Mouse (Mus musculus) midbrain, embryonic 14.5 days (tissue): ENCODE results near the gene Brd9. TPM values are rescaled to one million over a fixed set of nuclear protein-coding genes. Genes with fewer than 3 reads are reported as not detected.
"Not testable (repeated sequence)": the region's sequence is repeated elsewhere in the genome, so short reads cannot be mapped to it uniquely, and the experiment has no call there.

Experiments used
- ATAC-seq: fragments of 200-750 bp; cut with Nextera tagmentation; 2 replicates; pipeline ENCODE4 v1.8.0; 2017; ENCODE audit warnings: moderate number of reproducible peaks, moderate library complexity; ENCODE audit not compliant: low FRiP score, low TSS enrichment
- DNase-seq: peaks from one replicate; pipeline ENCODE4 v3.0.0-alpha.2; 2015
- H3K27ac ChIP-seq: fragments of 300-500 bp; sonication (generic); replicated peaks from 2 replicates; pipeline ENCODE4 v1.5.1; 2014; ENCODE audit warnings: mild to moderate bottlenecking, low read depth, low read length, moderate library complexity
- H3K27me3 ChIP-seq: fragments of 300-500 bp; sonication (generic); 2 replicates; pipeline ENCODE4 v1.6.1; 2014; ENCODE audit warnings: low read length, control low read depth, mixed read lengths; ENCODE audit not compliant: control insufficient read depth, insufficient read depth
- H3K36me3 ChIP-seq: fragments of 300-500 bp; sonication (generic); 2 replicates; pipeline ENCODE4 v1.6.1; 2014; ENCODE audit warnings: low read length, control low read depth; ENCODE audit not compliant: control insufficient read depth, insufficient read depth
- H3K4me1 ChIP-seq: fragments of 300-500 bp; sonication (generic); 2 replicates; pipeline ENCODE4 v1.6.1; 2014; ENCODE audit warnings: mild to moderate bottlenecking, antibody characterized with exemption, low read length, control low read depth; ENCODE audit not compliant: control insufficient read depth, insufficient read depth
- H3K4me2 ChIP-seq: fragments of 300-500 bp; sonication (generic); 2 replicates; pipeline ENCODE4 v1.6.1; 2014; ENCODE audit warnings: mild to moderate bottlenecking, low read length, moderate library complexity
- H3K4me3 ChIP-seq: fragments of 300-500 bp; sonication (generic); replicated peaks from 2 replicates; pipeline ENCODE4 v1.5.1; 2014; ENCODE audit warnings: low read depth, low read length
- H3K9ac ChIP-seq: fragments of 300-500 bp; sonication (generic); replicated peaks from 2 replicates; pipeline ENCODE4 v1.6.1; 2014; ENCODE audit warnings: mild to moderate bottlenecking, low read length, moderate library complexity
- H3K9me3 ChIP-seq: fragments of 300-500 bp; sonication (generic); 2 replicates; pipeline ENCODE4 v1.6.1; 2016; ENCODE audit warnings: low read length, control low read depth, mixed read lengths; ENCODE audit not compliant: control insufficient read depth
- WGBS: fragments of 180-500 bp; shearing (Covaris S2); extraction: QIAGEN DNeasy Blood & Tissue Kit; methylation state at CpG from one replicate; pipeline ENCODE4 v1.1.7; 2014; 5-methylcytosine and 5-hydroxymethylcytosine counted together
- microRNA-seq: library from miRNA; unstranded; fragments of <30 nt; microRNA quantifications from one replicate; pipeline ENCODE4, GENCODE M21; 2016
- polyA plus RNA-seq: library from polyadenylated mRNA; unstranded; fragments of >200 nt; fragmentation: Nextera tagmentation; extraction: Ambion mirVana; gene quantifications from 2 replicates; pipeline ENCODE4 v1.2.1, GENCODE M21; 2014

The Brd9 gene
- polyA plus RNA-seq, 1 experiment from 2014 or later: 93.4 TPM

DNA sequence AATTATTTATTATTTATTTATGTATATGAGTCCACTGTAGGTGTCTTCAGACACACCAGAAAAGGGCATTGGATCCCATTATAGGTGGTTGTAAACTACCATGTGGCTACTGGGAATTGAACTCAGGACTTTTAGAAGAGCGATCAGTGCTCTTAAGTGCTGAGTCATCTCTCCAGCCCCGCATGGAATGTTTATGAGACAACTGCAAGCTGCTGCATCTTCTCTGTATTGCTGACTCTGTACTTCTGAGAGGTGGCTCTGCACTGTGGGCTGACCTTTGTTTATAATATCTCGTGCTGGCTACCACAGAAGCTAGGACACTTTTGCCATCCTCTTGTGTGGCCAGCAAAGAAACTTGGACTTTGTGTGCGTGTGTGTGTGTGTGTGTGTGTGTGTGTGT is 63.9 kb downstream of the Brd9 start:
- 84% methylated on average over 4 of the region's 4 CpGs for WGBS
- Histone ChIP-seq H3K27me3 (no peaks in the 10 kb centered on the region), H3K4me3 (no peak overlapping the region), H3K4me1 (no peaks in the 10 kb centered on the region), H3K27ac (no peak overlapping the region), H3K9ac (no peak overlapping the region), H3K4me2 (no peak overlapping the region), H3K9me3 (no peaks in the 10 kb centered on the region), H3K36me3 (no peaks in the 10 kb centered on the region)
- DNase-seq (no peak), ATAC-seq (no peak)

DNA sequence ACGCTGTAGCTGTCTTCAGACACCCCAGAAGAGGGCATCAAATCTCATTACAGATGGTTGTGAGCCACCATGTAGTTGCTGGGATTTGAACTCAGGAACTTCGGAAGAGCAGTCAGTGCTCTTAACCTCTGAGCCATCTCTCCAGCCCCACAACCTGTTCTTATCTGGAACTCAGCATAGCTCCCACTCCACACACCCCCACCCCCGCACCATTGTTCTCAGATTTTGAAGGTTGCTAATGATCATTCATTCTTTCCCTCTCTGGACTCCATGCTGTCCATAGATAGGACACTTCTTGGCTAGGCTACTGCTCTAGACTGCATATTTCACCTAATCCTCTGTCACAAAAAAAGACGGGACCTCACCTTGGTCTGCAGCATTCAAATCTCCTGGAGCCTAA is 69.3 kb downstream of the Brd9 start:
- H3K36me3 ChIP-seq, H3K27me3 ChIP-seq, DNase-seq, H3K27ac ChIP-seq, H3K9me3 ChIP-seq, H3K4me1 ChIP-seq, H3K4me2 ChIP-seq, H3K9ac ChIP-seq, H3K4me3 ChIP-seq, ATAC-seq: not testable (repeated sequence)
- 92% methylated on average over 4 of the region's 4 CpGs for WGBS

DNA sequence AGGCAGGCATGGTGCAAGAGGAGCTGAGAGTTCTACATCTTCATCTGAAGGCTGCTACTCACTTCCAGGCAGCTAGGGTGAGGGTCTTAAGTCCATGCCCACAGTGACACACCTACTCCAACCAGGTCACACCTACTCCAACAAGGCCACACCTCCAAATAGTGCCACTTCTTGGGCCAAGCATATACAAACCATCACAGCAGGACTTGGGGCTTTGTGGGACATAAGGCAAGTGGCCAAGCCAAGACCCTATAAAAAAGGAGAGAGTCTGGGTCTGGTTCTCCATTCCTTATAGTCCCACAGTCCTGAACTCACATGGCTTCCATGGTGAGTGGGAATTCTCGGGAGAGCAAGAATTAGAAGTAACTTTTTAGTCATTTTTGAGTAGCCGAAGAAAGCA is 70.6 kb downstream of the Brd9 start:
- 83% methylated on average over 2 of the region's 2 CpGs for WGBS
- not testable (repeated sequence) for H3K9ac ChIP-seq, H3K27ac ChIP-seq, H3K4me3 ChIP-seq, H3K27me3 ChIP-seq, H3K4me1 ChIP-seq, H3K9me3 ChIP-seq, DNase-seq, ATAC-seq, H3K36me3 ChIP-seq
- H3K4me2 ChIP-seq: peak overlapping the region; percentile 93

DNA sequence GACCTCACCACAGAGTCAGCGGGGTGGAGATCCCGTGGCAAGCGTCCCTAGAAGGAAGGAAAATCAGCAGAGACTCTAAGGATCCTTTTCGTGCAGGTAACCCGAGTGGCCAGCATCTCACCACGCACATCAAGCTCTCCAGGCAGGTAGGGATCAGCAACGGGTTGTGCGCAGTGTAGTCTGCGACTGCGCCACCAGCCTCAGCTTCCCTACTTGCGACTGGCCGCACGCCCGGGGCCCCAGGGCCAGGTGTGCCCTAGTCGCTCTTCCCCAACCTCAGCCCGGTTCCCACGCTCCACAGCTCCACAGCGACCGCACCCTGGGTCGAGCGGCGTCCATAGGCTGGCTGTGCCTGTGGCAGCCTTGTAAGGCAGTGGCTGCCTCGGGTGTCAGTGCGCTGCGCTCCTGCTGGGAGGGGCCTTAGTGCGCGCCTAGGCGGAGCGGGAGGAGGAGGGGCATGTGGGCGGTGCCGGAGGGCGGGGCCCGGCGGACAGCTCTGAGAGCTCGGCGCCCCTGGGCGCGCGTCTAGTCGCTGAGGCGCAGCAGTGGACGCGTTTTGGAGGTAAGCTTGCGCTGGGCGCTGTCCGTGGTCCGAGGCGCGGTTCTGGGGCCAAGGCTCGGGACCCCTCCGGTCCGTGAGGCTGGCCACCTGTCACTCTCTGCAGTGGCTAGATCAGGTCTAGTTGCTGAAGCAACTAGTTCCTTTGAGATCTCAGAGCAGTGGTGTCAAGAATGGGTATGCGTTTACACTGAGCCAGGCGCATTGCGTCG is 71.5 kb downstream of the Brd9 start, which contains the start of gene Tppp:
Gene Tppp, plus strand, starts transcription at position 460 of the 771 bp plus-strand sequence.
- peak; percentile 91 for DNase-seq
- peak within 1 kb of the TSS; percentile 60 for H3K27ac ChIP-seq
- peak within 1 kb of the TSS; percentile 93 for H3K4me2 ChIP-seq
- H3K4me1 ChIP-seq: peaks cover 8% of the 10 kb centered on the region
- no peaks in the 10 kb centered on the region for H3K9me3 ChIP-seq
- peak within 1 kb of the TSS; percentile 73 for H3K9ac ChIP-seq
- peak; percentile 88 for ATAC-seq
- no peaks in the 10 kb centered on the region for H3K36me3 ChIP-seq
- WGBS: under 1% methylated on average over 56 of the region's 56 CpGs
- peak within 1 kb of the TSS; percentile 61 for H3K4me3 ChIP-seq
- H3K27me3 ChIP-seq: peaks cover 5% of the 10 kb centered on the region; the same call in 1 of the 2 replicates

DNA sequence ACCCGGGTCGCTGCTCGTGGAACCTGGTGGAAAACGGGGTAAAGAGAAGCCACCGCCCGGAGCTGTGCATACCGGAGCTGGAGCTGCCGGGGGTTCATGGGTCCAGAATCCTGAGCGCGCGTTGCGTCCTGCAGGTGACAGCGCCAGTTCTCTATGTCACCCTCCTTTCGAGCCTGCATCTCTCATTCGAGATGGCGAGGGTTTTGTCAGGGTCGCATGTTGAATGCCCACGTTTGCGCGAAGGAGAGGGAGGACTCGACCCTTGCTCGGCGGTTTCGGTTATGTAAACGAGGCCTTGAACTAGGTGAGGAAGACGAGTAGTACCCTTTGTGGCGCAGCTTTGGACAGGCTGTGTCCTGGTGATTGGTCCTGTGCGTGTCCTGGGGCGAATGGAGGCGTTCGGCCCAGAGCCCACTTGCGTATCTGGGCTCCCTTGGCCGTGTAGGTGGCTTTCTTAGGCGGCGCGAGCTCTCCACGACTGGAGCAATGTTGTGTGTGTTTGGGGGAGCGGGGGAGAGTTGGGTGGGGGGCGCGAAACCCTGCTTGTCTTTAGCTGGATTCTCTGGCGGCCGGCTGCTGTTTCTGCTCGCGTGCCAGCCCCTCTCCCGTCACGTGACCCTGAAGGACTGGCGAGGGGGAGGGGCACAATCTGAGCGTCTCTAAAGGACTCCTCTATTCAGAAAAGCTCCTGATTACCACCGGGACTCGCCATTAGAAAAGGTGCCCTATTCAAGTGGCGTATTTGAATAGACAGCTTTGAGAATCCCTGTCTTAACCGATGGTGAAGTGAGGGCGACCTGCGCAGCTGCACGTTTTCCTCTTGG is 72.4 kb downstream of the Brd9 start:
- under 1% methylated on average over 55 of the region's 55 CpGs for WGBS
- H3K36me3 ChIP-seq: no peaks in the 10 kb centered on the region
- peak; percentile 77 for ATAC-seq
- peaks cover 11% of the 10 kb centered on the region for H3K4me1 ChIP-seq
- H3K27ac ChIP-seq: peak overlapping the region; percentile 60
- peak overlapping the region; percentile 73 for H3K9ac ChIP-seq
- DNase-seq: peak; percentile 92
- H3K27me3 ChIP-seq: peaks cover 5% of the 10 kb centered on the region; the same call in 1 of the 2 replicates
- peak overlapping the region; percentile 93 for H3K4me2 ChIP-seq
- H3K9me3 ChIP-seq: no peaks in the 10 kb centered on the region
- H3K4me3 ChIP-seq: peak overlapping the region; percentile 61

Small RNA genes within 50 kb of the gene (microRNA-seq; reads per million reads assigned to microRNA genes)
- gene Gm25197: not detected

Other genes starting within 250 kb of the Brd9 start
- gene Slc6a19, start 232.9 kb upstream of the Brd9 start, polyA plus RNA-seq: 0.18 and 0.19 TPM in 2 replicates
- gene Slc12a7, start 204.7 kb upstream of the Brd9 start, polyA plus RNA-seq: 7.0 and 12.6 TPM in 2 replicates
- 11.1 and 12.6 TPM in 2 replicates for gene Nkd2, start 90.2 kb upstream of the Brd9 start, polyA plus RNA-seq
- gene Trip13, start within 50 bp of the Brd9 start, polyA plus RNA-seq: 10.1 and 13.9 TPM in 2 replicates
- not detected in 2 replicates for gene Zdhhc11, start 26.0 kb downstream of the Brd9 start, polyA plus RNA-seq
- gene Tppp, start 71.6 kb downstream of the Brd9 start, polyA plus RNA-seq: 8.6 and 12.0 TPM in 2 replicates
- gene Cep72, start 124.5 kb downstream of the Brd9 start, polyA plus RNA-seq: 6.3 and 13.3 TPM in 2 replicates
- 0.17 and 0.36 TPM in 2 replicates for gene Slc9a3, start 183.6 kb downstream of the Brd9 start, polyA plus RNA-seq